Mouse (Mus musculus) T-helper 17 cell (primary cell): ENCODE measurements around the gene Pgrmc2.

Source experiments
- in situ Hi-C, 2 experiments: fragments of 300-600 bp; cut with MboI, MseI; formaldehyde crosslinking; loops; 1 replicate in 1 of 2; 2 replicates in 1 of 2; pipeline ENCODE4 v1.15.1; 2025; ENCODE audit warnings: high pct_unique_total_duplicates in 2 of 2

The Pgrmc2 gene

DNA sequence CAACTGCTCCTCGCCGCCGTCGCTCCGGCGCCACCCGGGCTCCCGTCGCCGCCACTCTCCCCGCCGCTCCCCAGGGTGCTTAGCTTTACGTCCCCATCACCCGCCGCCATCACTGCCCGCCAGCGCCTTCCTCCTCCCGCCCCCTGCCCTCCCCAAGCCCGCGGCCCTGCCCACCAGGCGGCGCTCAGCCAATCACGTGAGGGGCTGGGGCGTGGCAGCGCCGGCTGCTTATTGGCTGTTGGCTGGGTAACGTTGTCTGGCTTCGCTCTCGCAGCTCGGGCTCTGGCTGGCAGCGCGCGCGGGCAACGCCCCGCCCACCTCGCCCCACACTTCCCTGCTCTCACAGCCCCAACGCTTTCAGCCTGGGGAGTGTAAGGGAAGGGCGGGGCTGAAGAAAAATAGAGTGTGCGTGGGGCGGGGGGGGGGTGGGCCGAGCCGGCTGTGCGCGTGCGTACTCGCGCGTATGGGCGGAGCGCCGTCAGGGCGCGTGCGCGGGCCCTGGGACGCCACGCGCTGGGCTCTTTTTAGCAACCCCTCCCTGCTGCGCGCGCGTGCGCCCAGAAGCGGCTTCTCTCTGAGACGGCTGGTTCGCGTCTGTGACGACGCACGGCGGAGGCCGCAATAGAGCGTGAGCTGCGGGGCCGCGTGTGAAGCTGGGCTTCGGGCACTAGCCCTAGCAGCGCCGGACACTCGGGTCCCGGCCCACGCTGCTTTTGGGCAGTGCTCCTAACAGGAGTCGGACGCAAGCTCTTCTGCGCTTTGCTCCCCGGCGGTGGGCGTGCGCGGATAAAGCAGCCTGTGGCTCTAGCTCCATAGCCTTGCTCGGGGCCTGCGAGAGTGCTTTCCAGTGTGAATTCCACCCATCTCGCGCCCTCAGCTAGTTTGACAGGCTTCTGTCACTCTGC, at the start of gene Pgrmc2:
Gene Pgrmc2, minus strand, starts transcription at position 162 of the 905 bp plus-strand sequence.
- in situ Hi-C loops: loop anchor here (5.0 to 25.0 kb wide), 5 partner anchors 238 to 659 kb away; partner anchors contain the start of genes Abhd18 (in 1 of the 2), D3Ertd751e (in 1 of the 2), Intu (in 1 of the 2) and Mfsd8 (in 1 of the 2)

GRCm38 (mm10) chr3:41124000-41124294, 41.1 kb upstream of the Pgrmc2 start:
- in situ Hi-C loops: no loop called here

DNA sequence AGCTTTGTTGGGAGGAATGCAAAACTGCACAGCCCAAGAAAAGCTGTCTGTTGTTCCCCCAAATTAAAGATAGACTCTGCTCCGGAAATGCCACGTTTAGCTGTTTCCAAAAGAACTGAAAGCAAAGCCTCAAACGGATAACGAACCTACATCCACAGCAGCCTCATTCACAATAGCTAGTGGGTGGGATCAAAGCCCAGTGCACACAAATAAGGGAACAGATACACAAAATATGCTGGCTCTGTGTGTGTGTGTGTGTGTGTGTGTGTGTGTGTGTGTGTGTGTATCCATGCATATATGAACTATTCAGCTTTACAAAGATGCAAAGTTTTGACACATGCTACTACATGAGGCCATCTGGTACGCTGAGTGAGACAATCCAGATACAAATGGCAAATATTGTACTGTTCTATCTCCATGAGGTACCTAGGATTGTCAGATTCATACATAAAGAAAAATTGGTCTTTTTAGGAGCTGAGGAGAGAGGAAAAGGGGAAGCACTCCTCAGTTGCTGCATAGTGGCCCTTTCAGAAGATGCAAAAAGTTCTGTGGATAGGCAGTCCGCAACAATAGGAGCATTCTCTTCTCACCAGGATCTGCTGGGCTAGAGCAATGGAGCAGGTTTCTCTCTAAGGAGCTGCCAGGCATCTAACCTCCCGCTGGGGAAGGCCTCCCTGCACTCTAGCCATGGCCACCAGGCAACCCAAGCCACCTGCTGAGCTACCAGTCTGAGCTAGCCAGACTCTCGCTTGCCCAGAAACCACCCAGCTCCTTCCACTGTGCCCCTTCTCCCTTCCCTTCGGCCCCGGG, 40.5 kb upstream of the Pgrmc2 start:
- in situ Hi-C loops: no loop called here

DNA sequence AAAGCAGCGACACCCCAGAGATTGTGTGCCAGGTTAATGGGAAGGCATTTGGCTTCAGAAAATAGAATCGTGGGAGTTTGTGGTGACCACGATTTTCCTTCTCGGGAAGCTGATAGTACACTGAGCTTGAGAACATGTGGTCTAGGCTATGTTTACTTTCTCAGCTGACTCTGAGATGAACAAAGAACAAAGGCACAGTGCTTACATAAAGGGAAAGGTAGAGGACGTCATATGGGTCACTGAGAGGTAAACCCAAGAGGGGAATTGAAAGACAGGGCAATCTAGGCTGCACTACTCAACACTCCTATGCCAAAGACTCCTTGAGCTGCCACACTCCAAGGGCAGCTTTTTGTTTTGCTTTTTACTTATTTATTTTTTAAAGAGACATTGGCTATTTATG, 35.3 kb upstream of the Pgrmc2 start:
- in situ Hi-C loops: no loop called here

DNA sequence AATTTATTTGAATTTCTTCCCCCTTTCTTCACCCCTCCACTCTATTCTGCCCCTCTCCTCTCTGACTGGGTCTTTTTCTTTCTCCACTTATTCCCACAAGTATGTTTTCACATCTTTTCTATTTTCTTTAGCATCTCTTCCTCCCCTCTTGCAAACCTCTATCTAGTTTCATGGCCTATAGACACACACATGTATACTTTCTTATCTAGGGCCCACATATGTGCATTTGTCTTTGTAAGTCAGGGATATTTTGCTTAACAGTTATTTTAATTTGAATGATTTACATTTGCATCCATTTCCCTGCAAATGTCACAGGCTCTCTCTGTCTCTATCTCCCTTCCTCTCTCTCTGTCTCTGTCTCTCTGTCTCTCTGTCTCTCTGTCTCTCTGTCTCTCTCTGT, 34.6 kb upstream of the Pgrmc2 start:
- in situ Hi-C loops: no loop called here

- in situ Hi-C loops: no loop called here
Observed at GRCm38 (mm10) chr3:41113186-41113585, 30.3 kb upstream of the Pgrmc2 start.

DNA sequence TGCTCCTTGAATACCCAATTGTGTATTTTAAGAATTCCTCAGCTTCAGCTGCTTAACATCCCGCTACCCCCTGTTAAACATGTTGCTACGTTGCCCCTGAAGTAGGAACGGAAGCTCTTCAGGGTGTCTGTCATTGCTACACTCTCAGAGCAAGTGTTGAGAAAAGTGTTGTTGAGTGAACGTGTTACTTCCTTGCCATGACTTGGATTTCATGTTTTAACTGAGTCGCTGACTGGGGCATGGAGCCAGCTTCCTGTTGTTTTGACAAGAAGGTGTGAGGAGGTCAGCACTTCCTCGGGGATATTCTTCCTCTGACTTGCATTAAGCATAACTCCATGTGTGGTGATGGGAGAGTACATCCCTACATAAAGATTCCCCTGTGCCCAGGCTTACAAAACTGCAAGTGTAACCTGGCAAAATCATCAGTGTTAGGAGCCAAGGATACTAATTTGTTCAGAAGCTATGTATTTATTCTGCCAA, 25.5 kb upstream of the Pgrmc2 start:
- in situ Hi-C loops: no loop called here

GRCm38 (mm10) chr3:41107600-41108305, 24.9 kb upstream of the Pgrmc2 start:
- in situ Hi-C loops: no loop called here

GRCm38 (mm10) chr3:41101905-41102304, 19.1 kb upstream of the Pgrmc2 start:
- in situ Hi-C loops: no loop called here

DNA sequence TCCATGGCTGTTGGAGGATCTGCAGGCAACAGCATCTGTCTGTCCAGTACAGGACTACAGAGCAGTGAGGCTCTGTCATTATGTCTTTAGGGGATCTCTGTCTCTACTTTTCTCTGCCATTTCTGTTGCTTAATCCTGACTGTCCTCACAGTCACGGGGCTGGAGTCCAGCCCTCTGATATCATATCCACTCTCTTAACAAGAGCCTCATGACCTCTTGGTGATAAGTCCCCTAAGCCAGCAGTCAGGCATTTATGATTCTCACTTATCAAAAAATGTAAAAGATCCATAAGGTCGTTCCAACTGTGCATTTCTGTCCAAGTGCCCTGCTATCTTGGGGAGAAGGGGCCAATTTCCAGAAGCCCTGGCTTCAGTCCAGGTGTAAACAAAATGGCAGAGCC, 17.3 kb upstream of the Pgrmc2 start:
- in situ Hi-C loops: no loop called here

GRCm38 (mm10) chr3:41099672-41100071, 16.8 kb upstream of the Pgrmc2 start:
- in situ Hi-C loops: loop anchor here in 1 of 2 experiments (25.0 kb wide), 1 partner anchor 562 kb away; the partner anchor contains the start of gene Intu

DNA sequence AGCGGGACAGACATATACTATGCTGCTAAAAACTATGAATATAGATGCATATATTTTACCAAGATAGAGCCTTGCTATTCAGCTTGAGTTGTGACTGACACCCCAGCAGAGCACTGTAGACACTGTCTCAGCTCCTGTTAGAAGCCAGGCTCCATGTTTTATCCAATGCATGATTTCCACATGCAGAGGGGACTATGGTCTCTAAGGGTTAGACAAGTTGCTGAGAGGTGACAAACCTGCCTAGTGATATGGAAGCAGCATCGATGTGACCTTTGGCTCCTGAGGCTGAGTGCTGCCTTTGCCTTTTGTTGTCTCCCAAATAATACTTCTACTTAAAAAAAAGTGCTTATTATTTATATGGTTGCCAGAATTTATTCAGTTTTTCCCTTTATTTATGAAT, 10.4 kb upstream of the Pgrmc2 start:
- in situ Hi-C loops: loop anchor here in 1 of 2 experiments (25.0 kb wide), 1 partner anchor 556 kb away; the partner anchor contains the start of gene Intu

DNA sequence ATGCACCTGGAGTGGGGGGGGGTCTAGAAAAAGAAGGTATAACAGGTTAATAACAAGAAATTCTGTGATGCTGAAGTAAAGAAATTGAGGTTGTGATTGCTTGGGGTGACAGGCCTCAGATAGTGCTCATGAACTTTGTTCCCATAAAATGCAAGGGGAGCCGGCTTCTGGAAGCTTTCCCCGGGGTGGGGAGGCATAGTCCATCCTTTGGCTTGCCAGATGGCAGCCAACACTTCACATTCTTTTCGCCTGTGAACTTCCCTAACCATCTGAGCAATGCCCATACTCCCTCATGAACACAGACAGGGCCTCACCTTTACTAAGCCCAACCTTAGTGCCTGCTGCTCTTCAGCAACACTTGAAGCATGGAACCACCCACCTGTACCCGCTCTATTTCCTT, 9.5 kb upstream of the Pgrmc2 start:
- in situ Hi-C loops: loop anchor here in 1 of 2 experiments (25.0 kb wide), 1 partner anchor 555 kb away; the partner anchor contains the start of gene Intu

- in situ Hi-C loops: loop anchor here in 1 of 2 experiments (25.0 kb wide), 1 partner anchor 554 kb away; the partner anchor contains the start of gene Intu
Observed at GRCm38 (mm10) chr3:41090839-41091238, 8.0 kb upstream of the Pgrmc2 start.

DNA sequence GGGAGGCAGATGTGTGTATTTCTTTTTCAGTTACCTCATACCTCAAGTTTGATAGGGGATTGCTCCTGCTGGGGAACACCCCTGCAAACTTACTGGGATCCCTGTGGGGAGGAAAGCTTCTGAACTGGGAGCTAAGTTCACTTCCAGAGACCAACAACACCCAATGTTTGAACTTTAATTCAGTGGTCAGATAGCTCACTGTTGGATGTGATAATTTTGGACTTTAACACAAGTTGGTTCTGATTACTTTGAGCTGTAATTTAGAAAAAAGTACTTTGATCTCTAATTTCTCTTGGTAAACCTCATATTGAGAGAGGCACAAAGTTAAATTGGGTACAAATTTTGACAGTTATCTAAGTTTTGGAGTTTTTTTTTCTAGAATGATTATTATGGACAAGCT, 4.2 kb upstream of the Pgrmc2 start:
- in situ Hi-C loops: loop anchor here (5.0 to 25.0 kb wide), 5 partner anchors 40 to 550 kb away; partner anchors contain the start of genes Abhd18 (in 1 of the 2), Intu (in 1 of the 2) and Mfsd8 (in 1 of the 2)

- in situ Hi-C loops: loop anchor here (5.0 to 25.0 kb wide), 5 partner anchors 240 to 658 kb away; partner anchors contain the start of genes Abhd18 (in 1 of the 2), D3Ertd751e (in 1 of the 2), Intu (in 1 of the 2) and Mfsd8 (in 1 of the 2)
Observed at GRCm38 (mm10) chr3:41084421-41084820, 1.6 kb upstream of the Pgrmc2 start.

GRCm38 (mm10) chr3:41083790-41084112, 905 bp upstream of the Pgrmc2 start:
- in situ Hi-C loops: loop anchor here (5.0 to 25.0 kb wide), 5 partner anchors 239 to 659 kb away; partner anchors contain the start of genes Abhd18 (in 1 of the 2), D3Ertd751e (in 1 of the 2), Intu (in 1 of the 2) and Mfsd8 (in 1 of the 2)

- in situ Hi-C loops: loop anchor here (5.0 to 25.0 kb wide), 5 partner anchors 238 to 660 kb away; partner anchors contain the start of genes Abhd18 (in 1 of the 2), D3Ertd751e (in 1 of the 2), Intu (in 1 of the 2) and Mfsd8 (in 1 of the 2)
Observed at GRCm38 (mm10) chr3:41082520-41082884, 344 bp downstream of the Pgrmc2 start.

GRCm38 (mm10) chr3:41081474-41082301, 1.2 kb downstream of the Pgrmc2 start:
- in situ Hi-C loops: loop anchor here (5.0 to 25.0 kb wide), 5 partner anchors 237 to 661 kb away; partner anchors contain the start of genes Abhd18 (in 1 of the 2), D3Ertd751e (in 1 of the 2), Intu (in 1 of the 2) and Mfsd8 (in 1 of the 2)
